Mouse (Mus musculus): ENCODE results near the gene Parp4.

The Parp4 gene

DNA sequence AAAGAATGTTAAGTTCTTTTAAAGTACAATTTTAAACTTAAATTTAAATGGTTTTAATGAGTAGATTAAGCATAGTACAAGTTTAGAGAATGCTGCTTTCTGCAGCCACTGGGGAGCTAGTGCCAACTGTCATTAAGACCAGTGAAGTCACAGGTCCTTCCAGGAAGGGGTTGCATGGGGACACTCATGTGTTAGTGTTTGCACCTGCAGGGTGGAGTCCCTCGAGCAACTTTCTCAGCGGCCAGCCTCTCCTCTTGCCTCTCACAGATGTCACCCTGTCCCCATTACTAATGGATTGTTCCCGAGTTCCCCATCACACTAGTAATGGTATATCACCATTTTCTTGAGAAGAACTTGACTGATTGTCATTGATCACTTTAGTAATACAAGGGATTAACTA is 37.8 kb downstream of the Parp4 start:
- DNase-seq (ENCODE audit: low read depth): no peak

DNA sequence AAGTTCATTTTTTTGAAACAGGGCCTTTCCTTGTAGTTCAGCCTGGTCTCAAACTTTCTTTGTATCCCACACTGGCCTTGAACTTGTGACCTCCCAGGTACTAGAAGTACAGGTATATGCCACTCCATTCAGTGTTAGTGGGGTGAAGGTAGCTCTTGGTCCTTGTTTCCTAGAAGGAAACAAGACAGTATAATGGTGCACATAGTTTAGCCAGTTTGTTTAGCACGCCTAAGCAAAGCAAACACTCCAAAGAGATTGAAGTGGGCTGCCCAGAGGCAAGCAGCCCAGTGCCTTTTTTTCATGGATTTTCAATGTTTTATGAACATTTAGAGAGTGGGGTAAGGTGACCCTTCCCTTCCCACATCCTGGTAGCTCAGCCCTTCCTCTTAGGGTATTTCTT is 42.1 kb downstream of the Parp4 start:
- DNase-seq (ENCODE audit: low read depth): no peak

- no peak for DNase-seq (ENCODE audit: low read depth)
Measured at GRCm38 (mm10) chr14:56620425-56620824, 45.0 kb downstream of the Parp4 start.

DNA sequence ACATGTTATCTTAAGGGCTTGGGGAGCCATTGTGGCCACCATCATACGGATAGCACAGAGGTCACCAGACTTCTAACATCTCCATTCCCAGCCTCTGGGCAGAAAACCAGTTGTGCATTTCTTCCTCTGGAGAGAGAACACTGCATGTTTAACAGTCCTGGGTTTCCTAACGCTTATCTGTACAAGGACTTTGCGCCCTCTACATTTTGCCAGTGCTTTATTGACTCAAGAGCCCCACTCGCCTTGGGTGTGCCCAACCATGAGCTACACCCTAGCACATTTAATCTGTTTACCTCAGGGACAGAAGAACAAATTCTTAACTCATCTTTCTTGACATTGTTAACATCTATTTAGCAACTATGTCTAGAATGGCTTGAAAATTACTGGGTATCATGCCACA is 50.8 kb downstream of the Parp4 start:
- DNase-seq (ENCODE audit: low read depth): no peak

DNA sequence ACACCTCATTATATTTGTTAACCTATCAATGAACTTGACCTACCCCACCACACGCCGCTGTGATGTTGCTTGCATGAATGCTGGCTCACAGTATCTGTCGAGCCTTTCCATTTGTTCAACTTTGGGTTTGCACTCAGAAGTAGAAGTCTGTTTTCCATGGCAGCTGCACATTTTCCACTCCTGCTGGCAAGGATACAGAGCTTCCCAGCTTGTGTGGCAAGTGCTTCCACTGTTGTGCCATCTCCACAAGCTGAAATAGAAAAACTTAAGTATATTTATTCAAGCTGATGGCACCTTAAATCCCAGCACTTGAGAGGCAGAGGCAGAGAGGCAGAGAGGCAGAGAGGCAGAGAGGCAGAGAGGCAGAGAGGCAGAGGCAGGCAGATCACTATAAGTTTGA is 52.9 kb downstream of the Parp4 start:
- no peak for DNase-seq (ENCODE audit: low read depth)

DNA sequence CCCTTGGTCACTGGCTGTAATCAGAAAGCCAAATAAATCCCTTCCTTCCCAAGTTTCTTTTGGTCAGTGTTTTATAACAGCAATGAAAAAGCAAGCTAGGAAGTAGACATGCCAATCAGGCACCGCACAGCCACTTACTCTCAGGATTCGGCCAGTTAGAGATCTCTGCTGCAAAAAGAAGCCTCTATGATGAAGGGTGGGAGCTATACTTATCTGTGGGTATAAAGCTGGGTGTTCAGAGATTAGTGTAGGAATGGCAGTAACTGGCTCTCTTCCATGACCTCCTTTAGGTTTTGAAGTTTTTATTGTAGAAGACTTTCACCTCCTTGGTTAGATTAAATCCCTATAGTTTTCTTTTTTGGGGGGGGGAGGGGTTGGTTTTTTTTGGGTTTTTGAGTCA is 55.7 kb downstream of the Parp4 start:
- DNase-seq (ENCODE audit: low read depth): no peak

GRCm38 (mm10) chr14:56647206-56647605 is 71.8 kb downstream of the Parp4 start:
- no peak for DNase-seq (ENCODE audit: low read depth)

- DNase-seq (ENCODE audit: low read depth): no peak
Measured at GRCm38 (mm10) chr14:56649448-56649847, 74.0 kb downstream of the Parp4 start.

GRCm38 (mm10) chr14:56665651-56666050 is 90.2 kb downstream of the Parp4 start:
- DNase-seq (ENCODE audit: low read depth): no peak

DNA sequence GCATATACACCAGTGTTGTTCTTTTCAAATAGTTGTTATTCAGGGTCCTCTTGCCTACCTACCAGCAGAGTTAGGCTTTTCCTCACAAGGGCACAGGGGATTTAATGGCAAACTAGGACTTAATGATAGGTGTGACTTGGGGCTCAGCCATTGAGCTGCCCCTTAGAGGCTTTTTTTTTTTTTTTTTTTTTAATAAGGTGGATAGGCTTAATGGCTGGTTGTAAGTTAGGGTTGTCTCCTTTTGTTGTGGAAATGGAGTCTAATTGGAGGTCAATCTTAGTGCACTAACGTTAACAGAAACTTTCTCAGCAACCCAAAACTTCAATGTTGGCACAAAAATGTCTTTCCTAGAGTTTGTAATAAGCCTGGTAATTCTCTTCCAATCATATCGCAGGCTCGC is 91.5 kb downstream of the Parp4 start:
- DNase-seq (ENCODE audit: low read depth): no peak

GRCm38 (mm10) chr14:56667969-56668802 is 92.8 kb downstream of the Parp4 start, which contains the start of gene Mphosph8:
Gene Mphosph8 (plus strand): TSS chr14:56668248.
- peak; percentile 98 for DNase-seq (ENCODE audit: low read depth)

DNA sequence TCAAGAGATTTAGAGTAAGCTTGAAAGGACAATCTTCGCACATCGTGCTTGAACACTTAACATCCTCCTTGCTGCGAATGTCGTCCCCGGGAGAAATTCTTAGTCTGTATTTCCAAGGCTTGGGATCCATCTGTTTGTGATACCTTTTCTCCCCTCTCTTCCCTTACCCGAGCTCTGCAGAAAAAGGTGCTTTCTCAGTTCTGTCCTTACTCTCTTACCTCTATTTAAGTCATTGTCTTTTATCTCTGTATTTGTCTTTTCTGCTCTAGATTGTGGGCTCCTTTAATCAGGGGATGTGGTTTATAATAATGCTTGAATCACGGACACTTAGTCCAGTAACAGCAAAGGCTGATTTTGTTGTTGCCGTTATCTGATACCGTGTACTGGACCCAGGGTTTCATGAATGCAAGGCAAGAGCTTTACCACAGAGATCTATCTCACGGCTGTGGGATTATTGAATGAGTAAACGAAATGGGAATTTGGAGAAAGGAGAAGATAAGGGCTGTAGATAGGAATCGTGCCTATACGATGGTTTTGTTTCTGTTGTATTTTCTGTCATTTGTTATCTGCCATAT is 93.7 kb downstream of the Parp4 start:
- peak; percentile 35 for DNase-seq (ENCODE audit: low read depth)

- no peak for DNase-seq (ENCODE audit: low read depth)
Measured at GRCm38 (mm10) chr14:56685426-56685825, 110.0 kb downstream of the Parp4 start.

DNA sequence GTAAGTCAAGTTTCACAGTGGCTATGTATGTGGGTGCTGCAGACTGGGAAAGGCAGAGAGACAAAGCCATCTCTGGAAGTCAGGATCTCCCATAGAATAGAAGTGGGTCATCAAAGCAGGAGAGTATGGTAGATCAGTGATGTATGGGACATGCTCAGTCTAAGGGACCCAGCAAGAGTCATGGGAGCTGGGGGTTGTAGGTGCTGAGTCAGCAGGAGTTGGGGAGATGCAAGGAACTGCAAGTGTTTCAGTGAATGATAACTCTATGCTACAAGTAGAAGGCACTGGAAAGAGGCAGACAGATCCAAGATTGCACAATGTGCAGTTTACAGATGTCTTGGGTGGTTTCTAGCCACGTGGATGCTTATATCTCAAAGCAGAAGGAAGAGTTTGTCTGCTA is 113.7 kb downstream of the Parp4 start:
- DNase-seq (ENCODE audit: low read depth): no peak

DNA sequence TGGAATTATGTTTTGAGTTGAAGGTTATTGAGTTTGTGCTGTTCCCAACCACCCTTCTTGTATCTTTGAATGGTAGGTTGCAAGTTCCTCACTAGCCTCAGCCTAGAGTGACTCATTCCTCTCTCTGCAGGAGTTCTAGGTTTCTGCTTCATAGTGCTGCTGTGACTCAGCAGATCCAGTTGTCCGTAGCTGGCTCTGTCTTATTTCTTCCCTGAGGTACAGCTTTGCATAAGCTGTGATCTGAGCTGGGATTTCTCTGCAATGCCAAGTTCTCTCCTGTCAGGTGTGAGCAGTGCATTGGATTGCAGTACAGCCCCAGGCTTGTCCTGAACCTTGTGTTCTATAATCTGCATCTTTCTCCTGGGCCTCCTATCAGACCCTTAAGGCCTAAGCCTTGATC is 114.3 kb downstream of the Parp4 start:
- no peak for DNase-seq (ENCODE audit: low read depth)

- no peak for DNase-seq (ENCODE audit: low read depth)
Measured at GRCm38 (mm10) chr14:56695495-56695894, 120.1 kb downstream of the Parp4 start.

DNA sequence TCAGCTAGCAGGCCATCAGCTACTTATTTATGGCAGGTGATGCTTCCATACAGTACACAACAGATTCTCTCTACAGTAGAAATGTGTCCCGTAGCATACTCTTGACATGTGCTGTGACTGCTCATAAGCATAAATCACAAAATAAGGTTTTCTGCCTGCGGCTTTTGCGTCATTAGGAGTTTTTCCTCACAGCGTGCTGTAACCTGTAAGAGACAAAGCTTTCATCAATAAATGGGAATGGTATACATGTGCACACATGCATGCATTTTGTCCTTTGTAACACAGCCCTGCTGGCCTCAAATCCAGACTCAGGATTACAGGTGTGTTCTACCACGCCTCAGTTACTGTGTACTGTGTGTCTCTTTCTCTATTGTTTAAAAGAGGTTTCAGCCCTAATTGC is 122.4 kb downstream of the Parp4 start:
- DNase-seq (ENCODE audit: low read depth): no peak

DNA sequence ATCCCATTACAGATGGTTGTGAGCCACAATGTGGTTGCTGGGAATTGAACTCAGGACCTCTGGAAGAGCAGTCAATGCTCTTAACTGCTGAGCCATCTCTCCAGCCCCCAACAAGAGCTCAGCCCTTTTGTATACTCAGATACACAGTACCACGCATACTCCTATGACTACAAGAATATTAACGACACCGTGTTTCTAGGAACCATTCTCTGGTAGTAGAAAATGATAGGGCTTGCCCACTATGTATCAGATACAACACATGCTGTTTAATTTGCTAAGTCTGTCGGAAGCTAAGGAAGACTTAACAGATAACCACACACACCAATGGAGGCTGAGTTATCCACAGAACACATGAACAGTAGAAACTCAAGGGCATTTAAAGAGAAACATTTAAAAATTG is 127.2 kb downstream of the Parp4 start:
- no peak for DNase-seq (ENCODE audit: low read depth)

DNA sequence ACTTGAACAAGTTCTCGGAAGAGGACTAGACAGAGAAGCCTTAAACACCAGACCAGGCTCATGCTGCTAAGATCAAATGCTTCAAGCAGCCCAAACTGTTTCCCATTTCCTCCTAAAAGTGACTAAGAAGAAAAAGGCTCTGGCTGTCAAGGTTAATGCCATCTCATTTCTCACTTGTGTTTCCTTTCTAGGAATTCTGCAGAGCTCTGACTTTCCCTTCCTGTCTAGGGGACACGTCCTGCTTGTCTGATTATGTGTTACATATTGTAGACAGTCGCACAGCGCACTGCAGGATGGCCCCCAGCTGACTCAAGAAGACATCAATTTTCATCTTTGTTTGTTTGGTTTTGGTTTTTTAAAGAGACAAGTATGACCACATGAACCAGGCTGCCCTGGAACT is 130.3 kb downstream of the Parp4 start:
- DNase-seq (ENCODE audit: low read depth): no peak

Measured in naive thymus-derived CD4-positive, alpha-beta T cell, adult 2 months (primary cell).